Mouse (Mus musculus) lung, adult 18-20 months (tissue): ENCODE data around the gene Synrg.

Experiments
- DNase-seq, 2 experiments: peaks; one replicate each; pipeline ENCODE4 v3.0.0; 2022; ENCODE audit warnings: mixed read lengths in 2 of 2

Gene Synrg

GRCm38 (mm10) chr11:84042808-84043762, 78.9 kb downstream of the Synrg start:
- peak in 1 of 2 experiments; percentile 60 for DNase-seq

- DNase-seq, result no peak
Observed at GRCm38 (mm10) chr11:84044988-84045387, 80.8 kb downstream of the Synrg start.

GRCm38 (mm10) chr11:84047270-84047669, 83.0 kb downstream of the Synrg start:
- DNase-seq, result no peak

GRCm38 (mm10) chr11:84048411-84048810, 84.2 kb downstream of the Synrg start:
- no peak for DNase-seq

- no peak for DNase-seq
Observed at GRCm38 (mm10) chr11:84053055-84053454, 88.8 kb downstream of the Synrg start.

- peak; percentile 37 to 69 for DNase-seq
Observed at GRCm38 (mm10) chr11:84053524-84054163, 89.4 kb downstream of the Synrg start.

GRCm38 (mm10) chr11:84057418-84057817, 93.2 kb downstream of the Synrg start:
- no peak for DNase-seq

- DNase-seq, result no peak
Observed at GRCm38 (mm10) chr11:84059784-84060183, 95.6 kb downstream of the Synrg start.

- DNase-seq, result no peak
Observed at GRCm38 (mm10) chr11:84060635-84061034, 96.4 kb downstream of the Synrg start.

GRCm38 (mm10) chr11:84061881-84062280, 97.7 kb downstream of the Synrg start:
- DNase-seq, result no peak

- peak in 1 of 2 experiments; percentile 59 for DNase-seq
Observed at GRCm38 (mm10) chr11:84062805-84063204, 98.6 kb downstream of the Synrg start.

- no peak for DNase-seq
Observed at GRCm38 (mm10) chr11:84063631-84064209, 99.5 kb downstream of the Synrg start.

GRCm38 (mm10) chr11:84066071-84066481, 101.8 kb downstream of the Synrg start:
- DNase-seq, result peak in 1 of 2 experiments; percentile 38

GRCm38 (mm10) chr11:84066927-84067645, 102.9 kb downstream of the Synrg start:
- DNase-seq, result peak; percentile 66 to 77

GRCm38 (mm10) chr11:84067720-84068190, 103.5 kb downstream of the Synrg start:
- DNase-seq, result peak; percentile 54 to 65

GRCm38 (mm10) chr11:84068191-84069033, 104.2 kb downstream of the Synrg start:
- peak; percentile 45 to 53 for DNase-seq

GRCm38 (mm10) chr11:84069034-84069370, 104.8 kb downstream of the Synrg start, which contains the start of gene Dusp14:
Gene Dusp14 (minus strand): TSS chr11:84069261.
- peak in 1 of 2 experiments; percentile 58 for DNase-seq

- peak in 1 of 2 experiments; percentile 56 for DNase-seq
Observed at GRCm38 (mm10) chr11:84072904-84073651, 108.8 kb downstream of the Synrg start.

GRCm38 (mm10) chr11:84073816-84074764, 109.9 kb downstream of the Synrg start:
- DNase-seq, result peak; percentile 74 to 75

GRCm38 (mm10) chr11:84077008-84077407, 112.8 kb downstream of the Synrg start:
- peak in 1 of 2 experiments; percentile 34 for DNase-seq
